Mouse (Mus musculus) kidney, adult 2 months (tissue): ENCODE measurements around the gene Fam214b.

Experiments used
- CTCF ChIP-seq: fragments of 200-500 bp; conservative IDR thresholded peaks from 2 replicates; pipeline ENCODE4 v1.5.1; 2011; ENCODE audit warnings: low read depth, mild to moderate bottlenecking, control low read depth, low read length, moderate library complexity, mixed read lengths; ENCODE audit not compliant: insufficient read depth, insufficient read length
- POLR2A ChIP-seq: fragments of 200-500 bp; IDR thresholded peaks from one replicate; pipeline ENCODE4 v1.6.1; 2011; ENCODE audit warnings: low read depth, low read length, control low read depth

GRCm38 (mm10) chr4:43024673-43025072, 21.3 kb downstream of the Fam214b start:
- TF ChIP-seq POLR2A (no peak), CTCF (no peak)
